Mouse (Mus musculus): ENCODE results near the gene Sh3bp4.
A peak's percentile ranks its signal among the peaks of the same experiment; 100 is the strongest.

The Sh3bp4 gene

DNA sequence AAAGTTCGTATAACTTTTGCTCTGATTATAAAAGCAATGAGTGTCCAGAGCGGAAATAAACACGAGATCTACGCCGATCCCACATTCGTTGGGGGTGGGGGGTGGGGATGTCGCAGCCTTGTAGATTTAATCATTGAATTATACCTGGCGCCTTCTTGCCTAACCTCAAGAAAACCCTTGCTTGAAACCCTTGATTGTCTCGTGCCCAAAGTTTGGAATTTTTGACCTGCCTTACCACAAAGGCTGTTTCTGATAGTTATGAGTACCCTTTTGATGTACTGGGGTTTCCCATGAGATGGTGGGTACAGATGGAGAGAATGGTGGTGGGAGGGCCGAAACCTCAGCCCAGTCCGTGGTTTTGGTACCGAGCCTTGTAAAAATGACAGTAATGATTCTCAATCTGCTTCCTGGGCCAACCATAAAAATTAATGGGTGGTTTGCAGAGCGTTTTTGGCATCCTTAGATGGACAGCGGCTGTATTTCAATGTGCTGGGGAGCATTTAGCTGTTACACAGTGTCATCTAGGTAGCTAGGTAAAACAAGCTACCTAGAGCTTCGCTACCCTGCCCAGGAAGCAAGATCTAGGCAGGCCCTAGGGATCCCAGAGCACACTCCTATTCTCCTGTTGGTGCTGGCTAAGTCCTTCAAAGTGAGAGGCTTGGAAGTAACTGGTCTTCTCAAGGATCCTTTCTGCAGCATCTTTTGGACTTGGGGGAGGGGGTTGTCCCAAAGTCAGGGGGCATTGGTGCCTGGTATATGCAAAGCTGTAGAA, 1.3 kb downstream of the Sh3bp4 start:
- DNase-seq (ENCODE audit: low spot score in 2 of 2), result no peak

DNA sequence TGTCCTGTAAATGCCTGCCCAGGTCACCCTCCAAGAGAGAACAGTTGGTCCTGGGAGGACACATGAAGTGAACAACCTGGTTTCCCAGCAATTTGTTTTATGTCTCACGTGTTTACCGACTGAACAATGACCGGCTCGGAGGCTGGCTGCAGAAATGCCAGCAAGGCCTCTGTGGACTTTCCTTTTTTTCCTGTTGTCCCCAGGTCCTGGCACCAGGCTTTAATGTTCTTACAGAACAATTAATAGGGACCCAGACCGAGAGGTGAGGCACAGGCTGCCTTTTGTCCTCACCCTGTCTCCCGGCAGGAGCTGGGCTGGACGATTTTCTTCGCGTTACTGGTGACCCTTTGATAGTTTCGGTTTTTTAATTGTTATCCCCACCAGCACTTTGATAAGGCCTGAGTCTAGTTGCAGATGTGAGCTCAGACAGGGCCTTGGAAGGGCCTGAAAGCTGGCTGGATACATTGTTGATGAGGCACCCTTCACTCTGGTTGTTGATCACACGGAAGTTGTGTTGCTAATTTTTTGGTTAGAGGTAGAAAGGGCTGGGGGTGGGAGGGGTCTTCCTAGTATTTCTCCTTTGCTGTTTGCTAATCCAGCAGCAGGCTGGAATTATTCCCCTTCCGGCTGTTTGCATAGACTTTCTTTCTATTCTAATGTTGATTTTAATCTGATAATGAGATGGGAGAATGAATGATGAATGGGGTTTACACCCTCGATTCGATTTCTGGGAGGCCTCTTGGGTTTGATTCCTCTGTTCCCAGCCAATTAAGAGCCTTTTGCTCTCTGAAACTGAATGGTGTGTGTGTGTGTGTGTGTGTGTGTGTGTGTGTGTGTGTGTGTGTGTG, 2.2 kb downstream of the Sh3bp4 start:
- DNase-seq (ENCODE audit: low spot score in 2 of 2), result no peak

DNA sequence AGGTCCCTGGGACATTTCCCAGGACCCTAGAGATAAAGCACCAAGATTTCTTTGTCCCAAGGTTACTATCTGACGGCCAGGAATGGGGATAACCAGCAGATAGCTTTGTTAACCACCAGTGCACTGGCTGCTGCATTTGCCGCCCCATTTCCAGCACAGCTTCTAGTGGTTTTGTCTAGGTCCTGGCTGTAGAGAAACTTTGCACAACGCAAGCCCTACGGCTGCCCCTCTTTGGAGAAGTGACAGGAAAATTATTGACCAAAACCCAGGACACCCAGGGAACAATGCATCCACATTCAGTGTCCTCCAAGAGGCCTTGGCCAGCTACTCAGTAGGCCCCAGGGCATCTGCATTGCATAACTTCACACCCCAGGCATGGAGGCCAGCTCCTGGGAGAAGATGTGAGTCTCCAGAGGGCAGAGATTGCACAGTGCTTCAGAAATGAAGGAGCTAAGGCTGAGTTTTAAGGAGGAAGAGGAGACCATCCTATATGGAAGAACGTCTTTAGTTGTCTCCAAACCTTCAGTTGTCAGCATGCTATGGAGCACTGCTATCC, 3.2 kb downstream of the Sh3bp4 start:
- DNase-seq (ENCODE audit: low spot score in 2 of 2), result no peak

DNA sequence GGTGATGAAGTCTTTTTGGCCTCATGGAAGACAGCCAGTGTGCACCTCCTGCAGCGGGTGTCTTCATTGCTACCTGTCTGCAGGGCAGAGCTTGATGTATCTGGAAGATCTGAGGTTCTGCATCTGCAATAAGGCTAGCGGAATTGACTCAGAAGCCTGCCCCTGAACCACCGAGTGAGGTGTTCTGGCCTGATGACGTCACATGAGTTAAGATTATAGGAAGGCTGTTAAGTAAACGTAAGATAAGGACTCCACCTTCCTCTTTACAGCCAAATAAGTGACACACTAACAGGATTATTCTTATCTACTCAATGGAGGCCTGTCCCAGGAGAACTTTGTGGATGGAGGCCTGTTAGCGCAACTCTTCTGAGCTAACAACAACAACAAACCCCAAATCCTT, 4.5 kb downstream of the Sh3bp4 start:
- DNase-seq (ENCODE audit: low spot score in 2 of 2), result no peak

DNA sequence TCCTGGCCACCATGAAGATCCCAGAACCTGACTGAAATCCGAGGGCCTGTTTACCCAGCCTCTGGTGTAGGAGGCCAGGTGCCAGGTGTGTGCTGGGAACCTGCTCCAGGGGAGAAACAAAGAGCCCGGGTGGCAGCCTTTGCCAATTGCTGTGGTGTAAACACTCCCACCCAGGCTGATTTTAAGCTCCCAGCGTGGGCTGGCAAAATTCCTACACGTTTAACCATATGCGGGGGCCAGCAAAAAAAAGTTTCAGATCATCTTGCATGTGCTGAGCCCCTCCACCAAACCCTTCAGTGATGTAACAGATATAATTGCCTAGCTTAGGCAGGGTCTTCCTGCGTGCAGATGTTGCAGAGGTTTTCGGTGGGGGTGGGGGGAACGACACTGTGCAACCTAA, 4.9 kb downstream of the Sh3bp4 start:
- no peak for DNase-seq (ENCODE audit: low spot score in 2 of 2)

DNA sequence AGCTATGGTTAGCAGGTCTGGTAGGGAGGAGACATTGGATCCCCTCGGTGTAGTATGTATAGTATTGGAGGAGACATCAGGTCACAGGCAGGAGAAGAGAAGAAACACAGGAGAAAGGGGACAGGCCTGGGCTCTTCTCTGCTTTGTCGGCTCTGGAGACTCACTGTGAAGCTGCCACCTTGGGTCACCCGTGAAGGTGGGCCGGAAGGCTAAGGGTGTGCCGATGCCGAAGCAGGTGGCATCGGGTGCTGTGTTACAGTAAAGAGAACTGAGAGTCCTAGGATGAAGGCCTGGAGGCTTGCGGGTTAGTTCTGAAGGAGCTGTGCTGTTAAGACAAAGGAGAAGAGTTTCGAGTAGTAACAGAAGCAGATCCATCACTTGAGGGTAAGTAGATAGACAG, 6.6 kb downstream of the Sh3bp4 start:
- no peak for DNase-seq (ENCODE audit: low spot score in 2 of 2)

DNA sequence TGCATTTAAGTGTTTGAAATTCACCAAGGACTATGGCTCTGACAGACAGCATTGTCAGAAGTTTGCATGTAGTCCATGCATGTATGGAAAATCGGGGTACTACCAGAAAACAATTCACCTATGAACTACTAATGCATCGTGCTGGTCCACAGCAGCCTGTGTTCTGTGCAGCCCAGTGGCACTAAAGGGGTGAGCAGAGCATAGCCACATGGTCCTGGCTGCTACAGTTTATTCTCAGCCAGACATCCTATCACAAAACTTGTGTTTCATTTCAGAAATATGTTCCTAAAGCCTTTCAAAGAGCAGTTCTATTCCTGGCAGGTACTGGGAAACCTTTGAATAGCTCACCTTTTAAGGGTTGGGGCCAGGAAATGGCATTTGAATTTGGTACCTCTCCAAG, 8.0 kb downstream of the Sh3bp4 start:
- DNase-seq (ENCODE audit: low spot score in 2 of 2), result no peak

DNA sequence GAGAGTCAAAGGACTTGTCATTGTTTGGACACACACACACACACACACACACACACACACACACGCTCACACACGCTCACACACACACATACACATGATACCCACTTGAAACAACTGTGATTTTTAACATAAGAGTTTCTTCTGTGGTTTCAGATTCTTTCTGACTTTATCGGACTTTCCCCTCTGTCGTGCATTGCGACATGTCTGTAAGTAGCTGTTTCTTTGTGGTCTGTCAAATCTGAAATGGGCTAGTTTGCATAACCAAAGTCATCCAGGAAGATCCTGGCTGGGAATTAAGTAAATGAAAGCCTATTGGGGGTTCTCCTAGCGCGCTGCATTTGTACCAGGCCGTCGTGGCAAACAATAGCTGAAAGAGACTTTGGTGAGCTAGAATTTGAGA, 8.5 kb downstream of the Sh3bp4 start:
- DNase-seq (ENCODE audit: low spot score in 2 of 2), result peak in 1 of 2 experiments; percentile 24

DNA sequence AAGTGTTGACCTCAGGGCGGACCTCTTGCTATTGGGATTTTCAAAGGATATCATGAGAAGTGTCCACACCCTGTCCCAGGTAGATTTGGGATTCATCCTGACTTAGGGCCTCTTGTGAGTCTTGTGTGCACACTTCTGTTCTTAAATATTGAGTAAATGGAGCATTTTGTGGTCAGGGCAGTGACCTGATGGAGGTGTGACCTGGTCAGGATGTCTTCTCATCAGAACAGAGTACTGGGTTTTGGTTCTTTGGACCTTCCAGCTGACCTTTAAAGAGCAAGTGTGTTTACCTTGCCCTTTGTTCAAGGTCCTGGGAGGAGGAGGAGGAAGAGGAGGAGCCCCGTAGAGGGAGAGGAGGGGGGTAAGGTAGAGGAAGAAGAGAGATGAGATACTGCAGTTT, 9.0 kb downstream of the Sh3bp4 start:
- no peak for DNase-seq (ENCODE audit: low spot score in 2 of 2)

DNA sequence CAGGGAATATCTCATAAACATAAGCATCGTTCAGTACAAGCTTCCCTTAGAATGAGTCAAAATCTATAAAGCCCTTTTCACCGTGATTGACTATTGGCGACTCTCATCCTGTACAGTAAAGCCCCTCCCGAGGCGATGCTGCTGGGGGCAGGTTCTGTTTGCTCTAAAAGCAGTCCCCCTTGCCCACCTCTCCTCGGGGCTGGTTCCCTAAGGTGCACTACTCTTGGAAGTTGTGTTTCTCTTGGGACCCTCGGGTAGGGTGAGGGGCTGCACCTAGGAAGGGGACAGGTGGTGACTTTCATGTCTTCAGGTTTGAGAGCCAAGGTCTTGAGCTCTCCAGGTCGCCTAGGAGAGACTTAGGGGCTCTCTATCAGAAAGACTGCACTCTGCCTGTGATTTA, 10.2 kb downstream of the Sh3bp4 start:
- no peak for DNase-seq (ENCODE audit: low spot score in 2 of 2)

DNA sequence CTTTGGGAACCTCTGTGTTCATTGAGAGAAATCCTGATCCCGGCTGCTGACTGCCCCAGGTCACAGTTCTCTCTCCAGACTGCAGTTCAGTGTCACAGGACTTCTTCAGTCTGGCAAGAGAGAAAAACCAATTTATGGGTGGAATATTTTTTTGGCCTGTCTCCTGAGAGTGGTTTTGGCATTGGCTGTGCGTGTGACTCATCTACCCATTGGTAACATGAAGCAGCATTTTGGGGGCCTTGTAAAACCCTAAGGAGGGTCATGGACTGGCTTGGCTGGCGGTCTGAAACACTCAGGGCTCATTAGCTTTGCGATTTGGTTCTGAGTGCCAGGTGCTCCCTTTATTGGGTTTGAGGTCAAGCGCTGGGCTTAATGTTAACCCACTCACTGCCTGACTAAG, 10.6 kb downstream of the Sh3bp4 start:
- DNase-seq (ENCODE audit: low spot score in 2 of 2), result no peak

DNA sequence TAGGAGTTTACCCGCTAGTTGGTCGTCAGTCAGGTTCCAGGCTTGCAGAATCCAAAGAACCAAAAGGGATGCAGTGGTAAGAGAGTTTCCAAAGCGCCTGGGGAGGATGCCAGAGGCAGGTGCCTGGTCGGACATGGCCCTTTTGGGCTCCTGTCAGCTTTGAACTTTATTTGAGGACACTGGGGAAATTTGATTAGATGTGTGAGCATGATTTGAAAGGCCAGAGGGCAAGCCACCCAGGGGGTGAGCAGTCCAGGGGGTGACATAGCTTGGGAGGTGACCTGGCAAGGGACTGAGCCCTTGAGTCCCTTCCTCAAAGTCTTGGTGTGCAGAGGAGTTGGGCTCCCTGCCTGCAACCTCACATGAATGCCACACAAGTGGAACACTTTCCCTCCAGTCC, 11.2 kb downstream of the Sh3bp4 start:
- no peak for DNase-seq (ENCODE audit: low spot score in 2 of 2)

DNA sequence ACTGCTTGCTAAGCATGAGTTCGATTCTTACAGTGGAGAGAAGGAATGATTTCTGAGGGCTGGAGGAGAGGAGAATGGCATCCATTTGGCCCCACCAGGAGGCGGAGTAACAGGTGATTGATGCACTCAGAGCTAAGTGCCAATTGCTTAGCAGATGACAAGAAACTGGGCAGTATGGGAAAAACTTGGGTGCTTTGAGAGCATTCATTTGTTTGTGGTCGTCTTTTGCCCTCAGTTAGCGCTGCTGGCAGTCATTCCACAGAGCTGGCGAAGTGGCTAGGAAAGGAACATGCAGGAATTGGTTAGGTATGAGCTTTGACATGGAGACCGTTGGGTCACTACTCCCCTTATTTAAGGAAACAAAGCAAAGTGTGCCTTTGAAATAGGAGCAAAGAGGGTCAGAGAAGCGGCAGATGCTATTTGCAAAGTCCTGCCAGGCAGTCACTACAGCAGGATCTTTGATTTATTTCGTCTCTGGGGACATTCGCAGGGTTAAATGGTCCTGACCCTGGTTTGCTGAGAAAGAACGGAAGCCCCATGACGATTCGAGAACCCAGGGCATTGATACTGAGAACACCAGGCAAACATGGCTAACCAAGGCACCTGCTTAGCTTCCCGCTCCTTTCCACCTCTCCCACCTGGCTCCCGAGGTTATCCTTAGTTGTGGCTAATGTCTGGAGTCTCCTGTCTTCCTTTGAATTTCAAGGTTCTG, 12.1 kb downstream of the Sh3bp4 start:
- no peak for DNase-seq (ENCODE audit: low spot score in 2 of 2)

DNA sequence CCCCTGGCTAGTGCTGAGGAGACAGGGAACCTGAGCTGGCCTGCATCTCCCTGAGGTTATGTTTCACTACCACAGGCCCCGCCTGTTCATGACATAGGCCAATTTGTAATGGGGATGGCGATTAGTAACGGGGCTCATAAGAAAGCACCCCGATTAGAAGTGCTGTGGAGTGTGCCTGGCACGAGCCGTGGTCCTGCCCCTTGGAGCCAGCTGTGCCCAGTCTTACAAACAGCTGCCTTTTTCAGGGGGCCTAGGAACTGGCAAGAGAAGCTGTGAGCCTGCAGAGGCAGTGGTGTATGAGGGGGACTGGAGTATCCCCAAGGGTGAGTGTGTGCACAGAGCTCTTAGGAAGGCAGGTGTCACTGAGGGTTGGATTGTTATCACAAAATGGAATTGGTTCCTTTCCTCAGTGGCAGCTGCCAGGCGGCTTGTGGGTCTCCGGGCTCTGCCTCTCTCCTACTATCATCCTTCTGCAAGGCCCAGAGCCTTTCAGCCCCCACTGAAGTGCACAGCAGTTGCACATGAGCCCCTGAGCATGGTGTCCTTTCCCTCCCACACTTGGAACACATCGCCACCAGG, 16.4 kb downstream of the Sh3bp4 start:
- no peak for DNase-seq (ENCODE audit: low spot score in 2 of 2)

DNA sequence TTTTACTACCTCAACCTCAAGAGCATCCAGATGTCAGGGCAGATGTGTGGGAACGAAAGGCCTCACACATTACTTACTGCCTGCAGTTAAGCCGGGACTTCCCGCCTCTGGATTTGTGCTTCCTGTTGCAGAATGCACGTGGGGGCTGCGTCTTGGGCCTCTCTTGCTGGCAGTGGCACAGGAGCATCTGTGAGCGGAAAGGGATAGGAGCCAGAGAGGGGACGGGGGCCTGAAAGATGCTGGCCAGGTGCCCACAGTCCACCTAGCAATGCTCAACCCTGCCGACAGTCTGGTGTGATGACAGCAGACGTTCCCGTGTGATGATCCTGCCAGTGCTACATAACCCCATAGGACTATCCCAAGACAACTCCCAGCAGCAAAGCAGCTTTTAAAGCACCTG, 17.9 kb downstream of the Sh3bp4 start:
- DNase-seq (ENCODE audit: low spot score in 2 of 2), result no peak

DNA sequence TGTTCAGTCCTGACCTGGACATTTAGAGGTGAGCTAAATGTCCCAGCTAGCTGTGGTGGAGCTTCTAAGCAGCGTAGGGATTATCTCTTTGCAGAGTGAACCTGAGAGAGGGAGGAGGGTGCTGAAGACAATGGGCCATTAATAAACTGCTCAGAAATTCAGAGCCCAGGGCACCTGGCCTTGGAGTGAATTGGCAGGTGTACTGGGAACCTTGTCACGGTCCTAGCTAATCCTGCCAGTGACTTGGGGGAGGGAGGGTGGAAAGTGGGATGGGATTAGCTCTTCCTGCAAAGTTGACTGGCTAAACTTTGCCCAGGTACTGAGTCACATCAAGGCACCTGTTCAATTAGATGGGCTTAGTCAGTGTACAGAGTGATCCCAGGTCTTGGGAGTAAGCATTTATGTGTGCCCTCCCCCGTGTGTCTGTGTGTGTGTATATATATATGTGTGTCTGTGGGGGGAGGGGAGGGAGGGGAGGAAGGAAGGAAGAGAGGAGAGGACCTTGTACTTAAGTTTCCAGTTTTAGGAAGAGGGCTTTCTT, 18.6 kb downstream of the Sh3bp4 start:
- DNase-seq (ENCODE audit: low spot score in 2 of 2), result no peak

DNA sequence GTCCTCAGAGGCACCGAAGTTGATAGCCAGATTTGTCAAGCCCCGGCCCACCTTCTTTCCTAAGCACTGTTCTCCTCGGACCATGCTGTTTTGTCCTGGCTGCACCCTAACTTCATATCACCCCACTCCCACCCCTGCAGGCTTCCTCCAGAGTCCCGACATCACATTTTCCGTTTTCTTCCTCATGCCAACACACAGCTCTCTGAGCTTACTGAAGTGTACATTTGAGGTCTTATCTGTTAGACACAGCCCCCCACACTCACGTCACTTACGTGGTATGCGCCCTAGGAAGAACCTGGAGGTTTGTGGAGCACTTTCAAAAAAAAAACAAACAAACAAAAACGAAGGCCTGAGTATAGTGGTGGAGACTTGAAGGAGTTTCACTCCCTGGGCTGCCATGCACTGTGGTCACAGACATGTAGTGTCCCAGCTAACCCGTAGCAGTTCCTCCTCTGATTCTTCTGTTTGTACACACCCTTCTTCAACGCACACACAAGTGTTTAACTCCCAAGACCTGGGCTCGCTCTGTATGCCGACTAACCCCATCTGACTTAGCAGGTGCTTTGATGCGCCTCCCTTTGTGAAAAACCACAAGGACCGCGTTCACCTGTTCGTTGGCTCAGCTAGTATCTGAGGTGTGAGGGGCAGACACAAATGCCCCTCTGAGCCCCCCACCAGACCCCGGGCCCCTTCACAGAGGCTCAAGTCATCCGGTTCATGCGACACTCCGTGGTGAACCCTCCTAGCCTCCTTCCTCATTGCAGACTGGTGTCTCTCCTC, 19.8 kb downstream of the Sh3bp4 start:
- no peak for DNase-seq (ENCODE audit: low spot score in 2 of 2)

DNA sequence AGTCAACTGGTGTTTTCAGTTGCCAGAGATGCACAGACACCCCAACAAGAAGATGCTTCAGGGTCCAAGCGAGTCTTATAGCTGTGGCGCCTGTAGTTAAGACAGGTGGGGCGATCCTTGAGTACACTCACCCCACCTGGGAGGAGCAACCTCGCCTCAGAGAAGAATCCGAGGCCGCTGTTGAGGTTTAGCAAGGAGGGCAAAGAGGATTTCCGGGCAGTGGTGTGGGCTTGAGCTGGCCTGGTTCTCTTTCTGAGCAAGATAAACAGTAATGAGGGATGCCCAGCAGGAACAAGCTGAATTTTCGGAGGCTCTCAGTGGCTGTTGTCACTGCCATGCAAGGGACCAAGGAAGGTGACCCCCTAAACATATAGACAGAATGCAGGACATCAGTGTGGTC, 20.5 kb downstream of the Sh3bp4 start:
- no peak for DNase-seq (ENCODE audit: low spot score in 2 of 2)

DNA sequence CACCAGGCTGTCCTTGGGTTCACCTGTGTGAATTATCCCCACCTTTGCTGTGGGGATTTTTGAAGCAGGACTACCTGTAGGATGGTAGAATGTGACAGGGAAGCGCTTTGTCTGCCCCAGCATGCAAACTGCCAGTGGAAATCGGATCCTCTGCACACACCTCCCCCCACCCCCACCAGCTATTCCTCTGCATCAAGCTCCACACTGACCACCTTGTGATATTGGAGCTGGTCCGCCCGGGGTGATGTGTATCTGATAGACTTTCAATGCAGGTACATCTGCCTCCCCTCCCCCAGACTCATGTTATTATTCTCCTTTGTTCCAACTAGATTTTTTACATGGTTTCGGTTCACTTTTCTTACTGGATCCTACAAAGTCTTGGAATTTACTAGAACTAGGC, 21.8 kb downstream of the Sh3bp4 start:
- DNase-seq (ENCODE audit: low spot score in 2 of 2), result no peak

DNA sequence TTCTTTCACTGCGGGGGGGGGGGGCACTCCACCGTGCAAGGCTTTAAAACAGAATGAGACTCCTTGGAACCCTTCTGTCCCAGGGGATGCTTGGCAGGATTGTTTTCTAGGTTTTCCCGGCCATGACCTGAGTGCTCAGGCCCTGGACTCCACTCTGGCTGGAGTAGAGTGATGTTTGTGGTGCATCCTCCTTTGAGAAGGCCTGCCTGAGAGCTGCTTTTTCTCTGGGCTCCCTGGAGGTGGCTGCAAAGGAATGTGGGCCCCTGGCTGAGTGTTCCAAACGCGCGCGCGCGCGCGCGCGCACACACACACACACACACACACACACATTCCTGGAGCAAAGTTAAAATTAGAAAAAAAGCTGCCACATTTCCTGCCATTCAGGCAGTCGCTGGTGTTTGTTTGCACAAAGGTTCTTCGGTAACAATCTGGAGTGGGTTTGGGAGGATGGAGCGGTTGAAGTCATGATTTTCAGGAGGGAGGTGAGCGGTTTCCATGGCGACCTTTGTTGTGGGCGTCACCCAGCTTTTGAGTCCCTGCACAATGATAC, 22.3 kb downstream of the Sh3bp4 start:
- no peak for DNase-seq (ENCODE audit: low spot score in 2 of 2)

DNA sequence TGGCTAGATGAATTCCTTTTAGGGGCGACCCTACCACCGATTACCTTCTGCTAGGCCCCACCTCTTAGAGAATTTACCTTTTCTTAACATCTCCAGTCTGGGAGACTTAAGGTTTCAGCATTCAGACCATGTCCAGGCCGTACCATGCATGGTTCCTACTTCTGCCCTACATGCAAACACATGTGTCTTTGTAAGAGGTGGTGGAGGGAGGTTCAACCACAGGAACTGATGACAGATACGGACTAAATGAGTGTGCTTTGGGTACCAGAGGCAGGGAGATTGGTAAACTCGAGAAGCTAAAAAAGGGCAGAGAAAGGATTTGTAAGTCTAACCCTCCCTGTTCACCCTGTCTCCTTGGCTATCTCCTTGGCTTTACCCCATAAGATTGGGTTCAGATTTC, 23.5 kb downstream of the Sh3bp4 start:
- DNase-seq (ENCODE audit: low spot score in 2 of 2), result no peak

Data from natural killer cell, adult 2 months (primary cell).